In genomic region chr12:74098572-74099290, GRCm38 (mm10) we compare ENCODE assay signal across 15 mouse cellular contexts.
DNase-seq lines count a peak whose midpoint lies in the region; ATAC-seq lines count a peak whose summit lies in the region.
"Had no signal": no experiment of that assay in that cellular context is flagged by ENCODE, and none has a peak within 500 bp of the region (broad histone marks: within the 10 kb centered on the region; RNA-seq: fewer than 3 reads in every experiment).

No protein-coding gene starts in this region.

- H3K4me2 ChIP-seq in neural tube, embryonic 11.5 days (ENCODE audit: low read depth), result no peak overlapping the region
- H3K4me2 ChIP-seq in forebrain, embryonic 13.5 days, result 0 out of 2 replicates have a peak overlapping the region, but pooled peaks have one; percentile 18
- no peak overlapping the region for H3K4me2 ChIP-seq in midbrain, embryonic 12.5 days (replicated peaks)
- H3K4me2 ChIP-seq: limb, embryonic 12.5 days; stomach, embryonic 15.5 days had no signal

- H3K27me3 ChIP-seq in neural tube, embryonic 11.5 days (ENCODE audit: control insufficient read depth, insufficient read depth, low read length), result no peaks in the 10 kb centered on the region
- H3K27me3 ChIP-seq in forebrain, embryonic 13.5 days, result no peaks in the 10 kb centered on the region
- H3K27me3 ChIP-seq in midbrain, embryonic 12.5 days, result no peaks in the 10 kb centered on the region
- H3K27me3 ChIP-seq: limb, embryonic 12.5 days; stomach, embryonic 15.5 days had no signal

- no peaks in the 10 kb centered on the region for H3K9me3 ChIP-seq in neural tube, embryonic 11.5 days (ENCODE audit: control insufficient read depth, low read length)
- no peaks in the 10 kb centered on the region for H3K9me3 ChIP-seq in forebrain, embryonic 13.5 days (replicated peaks)
- H3K9me3 ChIP-seq in midbrain, embryonic 12.5 days, result no peaks in the 10 kb centered on the region
- H3K9me3 ChIP-seq: limb, embryonic 12.5 days; stomach, embryonic 15.5 days had no signal

- no peaks in the 10 kb centered on the region for H3K36me3 ChIP-seq in neural tube, embryonic 11.5 days (ENCODE audit: control insufficient read depth, insufficient read depth, low read length)
- no peaks in the 10 kb centered on the region for H3K36me3 ChIP-seq in forebrain, embryonic 13.5 days (ENCODE audit: poor library complexity, severe bottlenecking)
- no peaks in the 10 kb centered on the region for H3K36me3 ChIP-seq in midbrain, embryonic 12.5 days
- H3K36me3 ChIP-seq: limb, embryonic 12.5 days; stomach, embryonic 15.5 days had no signal

- no peak for DNase-seq in neural tube, embryonic 11.5 days (ENCODE audit: low spot score)
- no peak for DNase-seq in neural tube, embryonic 10.5 days (ENCODE audit: extremely low spot score, low spot score)
- peak; percentile 79 for DNase-seq in retina, postnatal 1 day
- no peak for DNase-seq in left cerebral cortex, adult 18-20 months (ENCODE audit: low spot score in 2 of 2)
- DNase-seq in gastrocnemius, adult 8-10 months (ENCODE audit: low spot score in 2 of 2), result no peak
- DNase-seq: adrenal gland, adult 2 months; gastrocnemius, postnatal 14 days; kidney, postnatal 10 days; right cerebral cortex, postnatal 25 days had no signal

- H3K27ac ChIP-seq in neural tube, embryonic 11.5 days (ENCODE audit: low read depth, low read length), result no peak overlapping the region
- H3K27ac ChIP-seq in forebrain, embryonic 13.5 days, result peak overlapping the region; percentile 31
- no peak overlapping the region for H3K27ac ChIP-seq in midbrain, embryonic 12.5 days (replicated peaks)
- H3K27ac ChIP-seq: limb, embryonic 12.5 days; stomach, embryonic 15.5 days had no signal

- peak; percentile 71 for ATAC-seq in neural tube, embryonic 11.5 days (ENCODE audit: insufficient read depth, low FRiP score, low TSS enrichment)
- ATAC-seq in forebrain, embryonic 13.5 days, result peak; percentile 72
- peak; percentile 32; the same call in 1 of the 2 replicates for ATAC-seq in midbrain, embryonic 12.5 days (ENCODE audit: low FRiP score, low read depth)
- ATAC-seq in megakaryocyte, adult 5-6 weeks (ENCODE audit: poor library complexity, severe bottlenecking), result no peak

- 61% methylated on average over 7 of the region's 8 CpGs for WGBS in neural tube, embryonic 11.5 days
- WGBS in forebrain, embryonic 13.5 days, result 12% methylated on average over 8 of the region's 8 CpGs
- WGBS in midbrain, embryonic 12.5 days, result 49% methylated on average over 8 of the region's 8 CpGs

- H3K9ac ChIP-seq in neural tube, embryonic 11.5 days (ENCODE audit: low read length), result no peak overlapping the region
- H3K9ac ChIP-seq in forebrain, embryonic 13.5 days, result no peak overlapping the region
- H3K9ac ChIP-seq in midbrain, embryonic 12.5 days (replicated peaks), result no peak overlapping the region
- H3K9ac ChIP-seq: limb, embryonic 12.5 days; stomach, embryonic 15.5 days had no signal

- no peaks in the 10 kb centered on the region for H3K4me1 ChIP-seq in neural tube, embryonic 11.5 days (ENCODE audit: control insufficient read depth, insufficient read depth, low read length)
- peaks cover 12% of the 10 kb centered on the region for H3K4me1 ChIP-seq in forebrain, embryonic 13.5 days
- H3K4me1 ChIP-seq in midbrain, embryonic 12.5 days, result peaks cover 14% of the 10 kb centered on the region
- H3K4me1 ChIP-seq: stomach, embryonic 15.5 days had no signal

- no peak overlapping the region for H3K4me3 ChIP-seq in neural tube, embryonic 11.5 days (ENCODE audit: low read depth, low read length)
- no peak overlapping the region for H3K4me3 ChIP-seq in forebrain, embryonic 13.5 days
- H3K4me3 ChIP-seq in midbrain, embryonic 12.5 days, result no peak overlapping the region
- H3K4me3 ChIP-seq: erythroblast, embryonic 14.5 days; limb, embryonic 12.5 days; stomach, embryonic 15.5 days had no signal
